ENCODE assay signal across 13 mouse cellular contexts in the genomic region with DNA sequence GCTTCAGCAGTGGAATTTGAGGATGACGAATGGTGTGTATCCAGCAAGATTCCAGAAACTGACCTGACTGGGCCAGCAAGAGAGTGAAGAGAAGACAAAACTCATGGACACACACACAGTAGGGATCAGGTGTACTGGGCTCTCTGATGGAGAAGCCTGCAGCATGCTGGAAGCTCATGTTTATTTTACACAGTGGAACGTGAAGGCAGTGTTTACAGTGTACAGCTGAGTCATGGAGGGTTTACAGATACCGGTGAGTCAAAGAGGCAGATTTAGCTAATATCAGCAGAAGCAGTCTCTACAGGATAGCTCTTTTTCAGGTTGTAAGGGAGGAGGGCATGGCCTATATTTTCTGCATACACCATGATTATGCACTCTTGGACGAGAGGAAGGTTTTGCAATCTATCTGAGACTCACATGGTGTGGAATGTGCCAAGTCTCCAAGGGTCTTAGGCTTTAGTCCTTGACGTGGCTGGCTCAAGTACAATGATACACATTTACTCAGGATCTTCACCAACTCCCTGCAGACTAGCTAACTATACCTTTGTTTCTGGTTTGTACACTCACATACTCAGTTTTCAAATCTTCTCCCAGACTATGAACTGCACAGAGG. TPM values are rescaled to one million over a fixed set of nuclear protein-coding genes. Genes with fewer than 3 reads are reported as not detected.
DNase-seq lines count a peak whose midpoint lies in the region; ATAC-seq and TF ChIP-seq lines count a peak whose summit lies in the region.
"Had no signal": no experiment of that assay in that cellular context is flagged by ENCODE, and none has a peak within 500 bp of the region (broad histone marks: within the 10 kb centered on the region; RNA-seq: fewer than 3 reads in every experiment).

No protein-coding gene starts in this region.

- DNase-seq in lung, postnatal 4 days, result no peak
- DNase-seq in stomach, postnatal 0 days (ENCODE audit: low spot score), result peak; percentile 20
- DNase-seq in ovary, postnatal 10 days (ENCODE audit: low spot score), result no peak
- DNase-seq: adrenal gland, adult 8-10 months; cerebellum, postnatal 36 days had no signal

- H3K36me3 ChIP-seq in intestine, embryonic 15.5 days, result no peaks in the 10 kb centered on the region
- no peaks in the 10 kb centered on the region for H3K36me3 ChIP-seq in intestine, postnatal 0 days (ENCODE audit: control insufficient read depth, insufficient read depth)
- 0 out of 2 replicates have a peak, but pooled peaks cover 2% of the 10 kb centered on the region for H3K36me3 ChIP-seq in lung, embryonic 16.5 days (ENCODE audit: control insufficient read depth, insufficient read depth, low read length)
- no peaks in the 10 kb centered on the region for H3K36me3 ChIP-seq in liver, embryonic 15.5 days (replicated peaks)
- H3K36me3 ChIP-seq in stomach, postnatal 0 days (ENCODE audit: control insufficient read depth, insufficient read depth, low read length), result no peaks in the 10 kb centered on the region
- H3K36me3 ChIP-seq in midbrain, embryonic 13.5 days, result no peaks in the 10 kb centered on the region
- H3K36me3 ChIP-seq: forebrain, embryonic 12.5 days had no signal

- peaks cover 6% of the 10 kb centered on the region; the same call in 1 of the 2 replicates for H3K4me1 ChIP-seq in intestine, embryonic 15.5 days (replicated peaks)
- H3K4me1 ChIP-seq in intestine, postnatal 0 days (replicated peaks; ENCODE audit: control insufficient read depth, insufficient read depth, low read length), result no peaks in the 10 kb centered on the region; the same call in none of the 2 replicates
- peaks cover 18% of the 10 kb centered on the region for H3K4me1 ChIP-seq in lung, embryonic 16.5 days (replicated peaks; ENCODE audit: control insufficient read depth, insufficient read depth, low read length)
- peaks cover 7% of the 10 kb centered on the region; the same call in 1 of the 2 replicates for H3K4me1 ChIP-seq in liver, embryonic 15.5 days (replicated peaks)
- H3K4me1 ChIP-seq in stomach, postnatal 0 days (replicated peaks; ENCODE audit: control insufficient read depth, insufficient read depth), result no peaks in the 10 kb centered on the region
- no peaks in the 10 kb centered on the region for H3K4me1 ChIP-seq in midbrain, embryonic 13.5 days (replicated peaks)
- H3K4me1 ChIP-seq: forebrain, embryonic 12.5 days had no signal

- H3K9ac ChIP-seq in intestine, embryonic 15.5 days, result no peak overlapping the region
- no peak overlapping the region for H3K9ac ChIP-seq in intestine, postnatal 0 days (ENCODE audit: low read depth, low read length)
- H3K9ac ChIP-seq in lung, embryonic 16.5 days (ENCODE audit: low read length), result no peak overlapping the region
- no peak overlapping the region for H3K9ac ChIP-seq in liver, embryonic 15.5 days
- no peak overlapping the region for H3K9ac ChIP-seq in stomach, postnatal 0 days (ENCODE audit: low read length)
- H3K9ac ChIP-seq in midbrain, embryonic 13.5 days (replicated peaks), result no peak overlapping the region
- H3K9ac ChIP-seq: embryonic facial prominence, embryonic 13.5 days; forebrain, embryonic 12.5 days had no signal

- H3K27me3 ChIP-seq in intestine, embryonic 15.5 days (replicated peaks), result no peaks in the 10 kb centered on the region
- H3K27me3 ChIP-seq in intestine, postnatal 0 days (replicated peaks; ENCODE audit: control insufficient read depth, insufficient read depth, low read length), result no peaks in the 10 kb centered on the region
- no peaks in the 10 kb centered on the region for H3K27me3 ChIP-seq in lung, embryonic 16.5 days (ENCODE audit: control insufficient read depth, insufficient read depth, low read depth, low read length)
- no peaks in the 10 kb centered on the region for H3K27me3 ChIP-seq in liver, embryonic 15.5 days
- H3K27me3 ChIP-seq in stomach, postnatal 0 days (ENCODE audit: control insufficient read depth, insufficient read depth, low read length), result no peaks in the 10 kb centered on the region
- H3K27me3 ChIP-seq in midbrain, embryonic 13.5 days, result no peaks in the 10 kb centered on the region
- H3K27me3 ChIP-seq: embryonic facial prominence, embryonic 13.5 days; forebrain, embryonic 12.5 days; megakaryocyte, embryonic 14.5 days had no signal

- no peak for TF ChIP-seq CTCF in intestine, postnatal 0 days (IDR thresholded peaks at IDR 0.05; ENCODE audit: low read depth)
- TF ChIP-seq CTCF in stomach, postnatal 0 days (IDR thresholded peaks at IDR 0.05; ENCODE audit: low read depth), result no peak

- no peak overlapping the region for H3K4me3 ChIP-seq in intestine, embryonic 15.5 days (replicated peaks)
- no peak overlapping the region for H3K4me3 ChIP-seq in intestine, postnatal 0 days (ENCODE audit: low read depth, low read length)
- no peak overlapping the region for H3K4me3 ChIP-seq in lung, embryonic 16.5 days (ENCODE audit: low read length)
- no peak overlapping the region for H3K4me3 ChIP-seq in liver, embryonic 15.5 days (replicated peaks)
- H3K4me3 ChIP-seq in stomach, postnatal 0 days (ENCODE audit: low read depth, low read length), result no peak overlapping the region
- no peak overlapping the region for H3K4me3 ChIP-seq in midbrain, embryonic 13.5 days (replicated peaks)
- H3K4me3 ChIP-seq: embryonic facial prominence, embryonic 13.5 days; forebrain, embryonic 12.5 days; megakaryocyte, embryonic 14.5 days had no signal

- ATAC-seq in intestine, embryonic 15.5 days, result peak; percentile 62; the same call in 1 of the 2 replicates
- no peak for ATAC-seq in intestine, postnatal 0 days
- ATAC-seq in lung, embryonic 16.5 days (ENCODE audit: low read depth), result peak; percentile 87
- ATAC-seq in liver, embryonic 15.5 days (ENCODE audit: insufficient read depth), result peak; percentile 47; the same call in 1 of the 2 replicates
- ATAC-seq in stomach, postnatal 0 days (ENCODE audit: low FRiP score, low TSS enrichment), result peak; percentile 94
- no peak for ATAC-seq in midbrain, embryonic 13.5 days

- H3K27ac ChIP-seq in intestine, embryonic 15.5 days, result no peak overlapping the region
- H3K27ac ChIP-seq in intestine, postnatal 0 days (ENCODE audit: low read depth, low read length), result no peak overlapping the region
- peak overlapping the region; percentile 79 for H3K27ac ChIP-seq in lung, embryonic 16.5 days (ENCODE audit: low read length)
- H3K27ac ChIP-seq in liver, embryonic 15.5 days (replicated peaks), result no peak overlapping the region
- no peak overlapping the region for H3K27ac ChIP-seq in stomach, postnatal 0 days (replicated peaks)
- H3K27ac ChIP-seq in midbrain, embryonic 13.5 days, result no peak overlapping the region
- H3K27ac ChIP-seq: embryonic facial prominence, embryonic 13.5 days; forebrain, embryonic 12.5 days had no signal

- no peak overlapping the region for H3K4me2 ChIP-seq in intestine, embryonic 15.5 days (replicated peaks)
- no peak overlapping the region for H3K4me2 ChIP-seq in intestine, postnatal 0 days (replicated peaks; ENCODE audit: low read depth)
- 0 out of 2 replicates have a peak overlapping the region, but pooled peaks have one; percentile 18 for H3K4me2 ChIP-seq in lung, embryonic 16.5 days (ENCODE audit: low read depth, low read length)
- H3K4me2 ChIP-seq in liver, embryonic 15.5 days, result no peak overlapping the region
- no peak overlapping the region for H3K4me2 ChIP-seq in stomach, postnatal 0 days (replicated peaks; ENCODE audit: low read depth)
- H3K4me2 ChIP-seq in midbrain, embryonic 13.5 days (replicated peaks), result no peak overlapping the region
- H3K4me2 ChIP-seq: embryonic facial prominence, embryonic 13.5 days; forebrain, embryonic 12.5 days had no signal

- no peak for TF ChIP-seq EP300 in stomach, postnatal 0 days (optimal IDR thresholded peaks at IDR 0.05)

- WGBS in intestine, embryonic 15.5 days, result 44% methylated on average over 5 of the region's 5 CpGs
- 47% methylated on average over 5 of the region's 5 CpGs for WGBS in intestine, postnatal 0 days
- WGBS in lung, embryonic 16.5 days, result 20% methylated on average over 5 of the region's 5 CpGs
- WGBS in liver, embryonic 15.5 days (ENCODE audit: insufficient replicate concordance), result 28% methylated on average over 5 of the region's 5 CpGs
- WGBS in stomach, postnatal 0 days, result 27% methylated on average over 5 of the region's 5 CpGs
- 85% methylated on average over 5 of the region's 5 CpGs for WGBS in midbrain, embryonic 13.5 days

- H3K9me3 ChIP-seq in intestine, embryonic 15.5 days, result no peaks in the 10 kb centered on the region
- no peaks in the 10 kb centered on the region for H3K9me3 ChIP-seq in intestine, postnatal 0 days (ENCODE audit: control insufficient read depth)
- no peaks in the 10 kb centered on the region for H3K9me3 ChIP-seq in lung, embryonic 16.5 days (ENCODE audit: control insufficient read depth, low read length)
- no peaks in the 10 kb centered on the region for H3K9me3 ChIP-seq in liver, embryonic 15.5 days (replicated peaks)
- no peaks in the 10 kb centered on the region for H3K9me3 ChIP-seq in stomach, postnatal 0 days (ENCODE audit: control insufficient read depth, low read length)
- H3K9me3 ChIP-seq in midbrain, embryonic 13.5 days, result no peaks in the 10 kb centered on the region
- H3K9me3 ChIP-seq: embryonic facial prominence, embryonic 13.5 days; forebrain, embryonic 12.5 days; megakaryocyte, embryonic 14.5 days had no signal

RNA-seq across cellular contexts. Expression of gene Mdfic, which starts 18.0 kb away (rescaled TPM):
- polyA plus RNA-seq in intestine, embryonic 15.5 days (2015; fragmentation: Nextera tagmentation; extraction: Ambion mirVana), result 4.1 and 4.5 TPM in 2 replicates
- polyA plus RNA-seq in intestine, postnatal 0 days (2015; fragmentation: Nextera tagmentation; extraction: Ambion mirVana), result 2.3 TPM in 2 replicates
- polyA plus RNA-seq in lung, embryonic 16.5 days (2015; fragmentation: Nextera tagmentation; extraction: Ambion mirVana), result 8.4 and 9.4 TPM in 2 replicates
- polyA plus RNA-seq in liver, embryonic 15.5 days (2015; fragmentation: Nextera tagmentation; extraction: Ambion mirVana), result 0.84 and 1.1 TPM in 2 replicates
- polyA plus RNA-seq in stomach, postnatal 0 days (2015; fragmentation: Nextera tagmentation; extraction: Ambion mirVana), result 4.0 and 4.5 TPM in 2 replicates
- polyA plus RNA-seq in midbrain, embryonic 13.5 days (2015; fragmentation: Nextera tagmentation; extraction: Ambion mirVana), result 0.81 and 1.1 TPM in 2 replicates

Comparison
In these comparisons a context has a peak if more than half of its experiments do, and no peak if none do; other contexts are left out.
1. ATAC-seq: peak in intestine, embryonic 15.5 days (single experiment), lung, embryonic 16.5 days (single experiment), liver, embryonic 15.5 days (single experiment) and stomach, postnatal 0 days (single experiment); none in intestine, postnatal 0 days (single experiment) and midbrain, embryonic 13.5 days (single experiment).